Mouse (Mus musculus) CH12.LX (cell line): ENCODE results near the gene Maml1.

Experiments
- BHLHE40 ChIP-seq: IDR thresholded peaks from 2 replicates; pipeline ENCODE4 v1.6.1; 2011; ENCODE audit warnings: mild to moderate bottlenecking, low read depth, low read length, improper control_type of control experiment
- CTCF ChIP-seq, 2 experiments: IDR thresholded peaks in 1 of 2; conservative IDR thresholded peaks in 1 of 2; 2 replicates each; pipeline ENCODE4 v1.5.1; 2011 to 2012; ENCODE audit warnings: low read depth in 2 of 2, low read length in 2 of 2, improper control_type of control experiment in 1 of 2, inconsistent platforms in 1 of 2, mild to moderate bottlenecking in 1 of 2, moderate library complexity in 1 of 2
- EP300 ChIP-seq: IDR thresholded peaks from 2 replicates; pipeline ENCODE4 v1.6.1; 2011; ENCODE audit warnings: low read length, improper control_type of control experiment
- KAT2A ChIP-seq: IDR thresholded peaks from 2 replicates; pipeline ENCODE4 v1.6.1; 2012; ENCODE audit warnings: low read length, improper control_type of control experiment, inconsistent platforms; ENCODE audit not compliant: insufficient replicate concordance
- MAX ChIP-seq: IDR thresholded peaks from 2 replicates; pipeline ENCODE4 v1.6.1; 2011; ENCODE audit warnings: low read length, improper control_type of control experiment
- NRF1 ChIP-seq: IDR thresholded peaks from 2 replicates; pipeline ENCODE4 v1.6.1; 2014; ENCODE audit warnings: low read depth, mild to moderate bottlenecking, inconsistent platforms, low read length, improper control_type of control experiment, moderate library complexity
- POLR2A ChIP-seq: IDR thresholded peaks from 2 replicates; pipeline ENCODE4 v1.6.1; 2011; ENCODE audit warnings: low read depth, mild to moderate bottlenecking, improper control_type of control experiment, low read length
- POLR2AphosphoS2 ChIP-seq: IDR thresholded peaks from 2 replicates; pipeline ENCODE4 v1.6.1; 2011; ENCODE audit warnings: low read depth, low read length, improper control_type of control experiment
- TBP ChIP-seq: conservative IDR thresholded peaks from 2 replicates; pipeline ENCODE4 v1.6.1; 2011; ENCODE audit warnings: low read depth, low read length, improper control_type of control experiment
- USF1 ChIP-seq: IDR thresholded peaks from 2 replicates; pipeline ENCODE4 v1.6.1; 2014; ENCODE audit warnings: low read depth, mild to moderate bottlenecking, inconsistent platforms, low read length, improper control_type of control experiment

GRCm38 (mm10) chr11:50280053-50280452, 12.1 kb downstream of the Maml1 start:
- TF ChIP-seq TBP (no peak), CTCF (conservative IDR thresholded peaks at IDR 0.05 in 1 of 2, IDR thresholded peaks at IDR 0.05 in 1 of 2; ENCODE audit: low read depth in 2 of 2, low read length in 2 of 2) (no peak), BHLHE40 (no peak), POLR2AphosphoS2 (no peak), USF1 (no peak), POLR2A (no peak), EP300 (no peak), MAX (no peak), KAT2A (no peak), NRF1 (no peak)
